Mouse (Mus musculus) testis, adult 2 months (tissue): ENCODE measurements around the gene Kif3a. TPM values are rescaled to one million over a fixed set of nuclear protein-coding genes. Genes with fewer than 3 reads are reported as not detected.

Source experiments
- H3K27ac ChIP-seq: fragments of 200-500 bp; 2 replicates; pipeline ENCODE4 v1.5.1; 2012; ENCODE audit warnings: low read depth, low read length; ENCODE audit not compliant: control insufficient read depth, insufficient read depth
- H3K27me3 ChIP-seq: fragments of 200-500 bp; 2 replicates; pipeline ENCODE4 v1.6.1; 2012; ENCODE audit warnings: mild to moderate bottlenecking, low read length, moderate library complexity; ENCODE audit not compliant: control insufficient read depth, insufficient read depth
- H3K36me3 ChIP-seq: fragments of 200-500 bp; 2 replicates; pipeline ENCODE4 v1.6.1; 2012; ENCODE audit warnings: mild to moderate bottlenecking, low read length; ENCODE audit not compliant: control insufficient read depth, insufficient read depth
- H3K4me1 ChIP-seq: fragments of 200-500 bp; 2 replicates; pipeline ENCODE4 v1.6.1; 2012; ENCODE audit warnings: low read length; ENCODE audit not compliant: control insufficient read depth, insufficient read depth
- H3K4me3 ChIP-seq: fragments of 200-500 bp; 2 replicates; pipeline ENCODE4 v1.5.1; 2012; ENCODE audit warnings: low read depth, mild to moderate bottlenecking, low read length, moderate library complexity, mixed read lengths; ENCODE audit not compliant: control insufficient read depth
- CTCF ChIP-seq: fragments of 200-500 bp; IDR thresholded peaks from 2 replicates; pipeline ENCODE4 v1.5.1; 2012; ENCODE audit warnings: low read depth, mild to moderate bottlenecking, inconsistent platforms, low read length, moderate library complexity; ENCODE audit not compliant: control insufficient read depth, insufficient read depth, insufficient replicate concordance
- POLR2A ChIP-seq: fragments of 200-500 bp; IDR thresholded peaks from 2 replicates; pipeline ENCODE4 v1.6.1; 2012; ENCODE audit warnings: low read depth, mild to moderate bottlenecking, inconsistent platforms, low read length, moderate library complexity; ENCODE audit not compliant: control insufficient read depth
- polyA plus RNA-seq: library from polyadenylated mRNA; depleted of rRNA; stranded (reverse); fragments of >200 nt; gene quantifications from 2 replicates; pipeline ENCODE4 v1.2.3, GENCODE M21; 2012

The Kif3a gene
- polyA plus RNA-seq, 1 experiment: 31.0 TPM

GRCm38 (mm10) chr11:53591116-53591515 is 23.9 kb downstream of the Kif3a start:
- Histone ChIP-seq H3K4me1 (no peaks in the 10 kb centered on the region), H3K27ac (no peak overlapping the region), H3K27me3 (no peaks in the 10 kb centered on the region), H3K36me3 (peaks cover 1% of the 10 kb centered on the region; the same call in 1 of the 2 replicates), H3K4me3 (no peak overlapping the region)
- TF ChIP-seq POLR2A: no peak

GRCm38 (mm10) chr11:53604983-53605382 is 37.8 kb downstream of the Kif3a start:
- TF ChIP-seq POLR2A: no peak
- no peak for TF ChIP-seq CTCF
- Histone ChIP-seq H3K27me3 (no peaks in the 10 kb centered on the region), H3K27ac (no peak overlapping the region), H3K4me1 (no peaks in the 10 kb centered on the region), H3K36me3 (no peaks in the 10 kb centered on the region; the same call in 1 of the 2 replicates), H3K4me3 (no peak overlapping the region)

- Histone ChIP-seq H3K4me3 (no peak overlapping the region), H3K4me1 (no peaks in the 10 kb centered on the region), H3K36me3 (no peaks in the 10 kb centered on the region), H3K27me3 (no peaks in the 10 kb centered on the region), H3K27ac (no peak overlapping the region)
- TF ChIP-seq CTCF (no peak), POLR2A (no peak)
Observed at GRCm38 (mm10) chr11:53605609-53606008, 38.4 kb downstream of the Kif3a start.

GRCm38 (mm10) chr11:53609231-53609630 is 42.1 kb downstream of the Kif3a start:
- H3K27me3 ChIP-seq: no peaks in the 10 kb centered on the region
- H3K4me1 ChIP-seq: no peaks in the 10 kb centered on the region
- H3K36me3 ChIP-seq: no peaks in the 10 kb centered on the region
- H3K4me3 ChIP-seq: no peak overlapping the region
- no peak overlapping the region for H3K27ac ChIP-seq
- TF ChIP-seq POLR2A (no peak), CTCF (no peak)

GRCm38 (mm10) chr11:53609672-53610071 is 42.5 kb downstream of the Kif3a start:
- TF ChIP-seq POLR2A (no peak), CTCF (no peak)
- Histone ChIP-seq H3K36me3 (no peaks in the 10 kb centered on the region), H3K4me1 (no peaks in the 10 kb centered on the region), H3K27me3 (no peaks in the 10 kb centered on the region), H3K4me3 (no peak overlapping the region), H3K27ac (no peak overlapping the region)

- Histone ChIP-seq H3K27me3 (no peaks in the 10 kb centered on the region), H3K36me3 (no peaks in the 10 kb centered on the region), H3K4me3 (no peak overlapping the region), H3K27ac (no peak overlapping the region), H3K4me1 (no peaks in the 10 kb centered on the region)
- TF ChIP-seq CTCF: no peak
- TF ChIP-seq POLR2A: no peak
Observed at GRCm38 (mm10) chr11:53615172-53615571, 48.0 kb downstream of the Kif3a start.

- TF ChIP-seq POLR2A (no peak), CTCF (no peak)
- no peak overlapping the region for H3K27ac ChIP-seq
- H3K4me3 ChIP-seq: no peak overlapping the region
- no peaks in the 10 kb centered on the region for H3K36me3 ChIP-seq
- no peaks in the 10 kb centered on the region for H3K27me3 ChIP-seq
- H3K4me1 ChIP-seq: no peaks in the 10 kb centered on the region
Observed at GRCm38 (mm10) chr11:53615575-53615974, 48.4 kb downstream of the Kif3a start.
